Mouse (Mus musculus) hindlimb bud, embryonic 11.5 days (tissue): ENCODE data around the gene Usp24.

Experiments used
- DNase-seq: peaks from one replicate; pipeline ENCODE4 v3.0.0-alpha.2; 2012; ENCODE audit warnings: low read depth, low spot score; ENCODE audit errors: extremely low spot score

The Usp24 gene

DNA sequence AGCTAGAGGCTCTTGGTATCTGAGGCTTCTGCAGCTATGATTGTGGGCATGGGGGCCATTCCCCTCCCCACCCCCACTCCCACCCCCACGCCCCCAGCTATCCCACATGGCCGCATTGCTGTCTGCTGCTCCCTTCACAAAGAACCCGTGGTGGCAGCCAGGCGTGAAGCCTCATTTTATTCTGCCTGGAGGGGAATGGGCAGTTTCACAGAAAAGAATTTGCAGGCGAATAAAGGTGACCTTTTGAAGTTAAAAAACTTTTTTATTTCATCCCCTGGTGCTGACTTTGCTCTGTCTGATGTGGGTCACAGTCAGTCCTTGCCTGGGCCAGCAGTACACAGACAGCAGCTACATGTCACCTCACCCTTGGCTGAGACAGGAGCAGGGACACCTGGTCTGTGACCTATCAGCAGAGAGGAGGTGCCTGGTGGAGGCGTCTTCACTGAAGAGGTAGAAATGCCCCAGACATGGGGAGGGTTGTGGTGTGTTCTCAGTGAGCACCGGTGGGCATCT lies 167.3 kb downstream of the Usp24 start:
- no peak for DNase-seq

DNA sequence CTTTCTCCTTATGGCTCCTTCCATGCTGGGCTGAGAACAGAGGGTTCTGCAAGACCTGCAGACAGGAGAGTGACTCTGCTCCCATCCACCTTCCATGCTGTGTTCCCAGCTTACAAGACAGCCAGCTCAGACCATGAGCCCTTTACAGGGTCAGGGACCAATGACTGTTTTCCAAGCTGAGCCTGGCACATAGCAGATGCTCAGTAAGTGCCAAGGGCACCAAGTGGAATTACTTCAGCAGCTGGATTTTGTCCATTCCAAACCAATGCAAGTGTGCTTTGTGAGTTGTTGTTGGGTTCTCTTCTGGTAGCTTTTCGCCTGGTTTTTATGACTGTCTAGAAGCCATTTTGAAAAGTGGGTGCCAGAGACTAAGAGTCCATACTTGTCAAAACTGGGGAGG lies 167.8 kb downstream of the Usp24 start:
- no peak for DNase-seq

DNA sequence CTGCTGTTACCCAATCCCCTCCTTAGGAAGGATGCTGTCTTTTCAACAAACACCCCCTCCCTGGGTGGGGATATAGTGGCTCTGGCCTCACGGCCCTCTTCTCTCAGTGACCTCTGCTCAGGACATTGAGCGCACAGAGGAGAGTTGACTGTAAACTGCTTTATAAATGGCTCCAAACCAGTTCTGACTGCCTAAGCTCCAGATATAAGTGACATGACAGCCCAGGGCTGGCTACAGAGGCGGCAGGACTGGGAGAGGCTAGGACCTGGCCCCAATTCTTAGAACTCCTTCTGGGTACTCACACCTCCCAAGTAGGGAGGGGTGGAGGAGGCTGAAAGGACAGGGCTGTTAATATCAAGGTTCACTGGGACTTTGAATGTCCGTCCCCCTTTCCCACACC lies 174.6 kb downstream of the Usp24 start:
- DNase-seq, result no peak
